ENCODE assay signal across 10 mouse cellular contexts in genomic region chr7:29354161-29354560, GRCm38 (mm10). TPM values are rescaled to one million over a fixed set of nuclear protein-coding genes. Genes with fewer than 3 reads are reported as not detected.
DNase-seq lines count a peak whose midpoint lies in the region; TF ChIP-seq lines count a peak whose summit lies in the region.
"Had no signal": no experiment of that assay in that cellular context is flagged by ENCODE, and none has a peak within 500 bp of the region (broad histone marks: within the 10 kb centered on the region; RNA-seq: fewer than 3 reads in every experiment).

No protein-coding gene starts in this region.

- H3K27ac ChIP-seq in layer of hippocampus, adult 2 months = peak overlapping the region; percentile 52; the same call in 1 of the 2 replicates
- H3K27ac ChIP-seq: kidney, postnatal 0 days had no signal

- H3K4me3 ChIP-seq in layer of hippocampus, adult 2 months = no peak overlapping the region

- peak; percentile 60 for TF ChIP-seq CTCF in layer of hippocampus, adult 2 months (conservative IDR thresholded peaks at IDR 0.05)

- peak; percentile 41 to 70 for DNase-seq in cerebellum, postnatal 14 days
- DNase-seq in cerebellum, postnatal 4 days (ENCODE audit: low spot score in 2 of 2) = no peak
- peak; percentile 82 for DNase-seq in ovary, adult 18-20 months (ENCODE audit: low spot score)
- no peak for DNase-seq in ovary, postnatal 10 days (ENCODE audit: low spot score)
- DNase-seq in layer of hippocampus, adult 2 months (ENCODE audit: low spot score in 2 of 2) = peak; percentile 58 to 75
- DNase-seq in testis, postnatal 14 days (ENCODE audit: low spot score) = peak; percentile 79
- DNase-seq in spleen, adult 18-20 months = no peak
- no peak for DNase-seq in kidney, postnatal 10 days
- DNase-seq: B cell, adult 2 months had no signal

RNA-seq across cellular contexts. Expression of gene Dpf1, which starts 50.4 kb away (rescaled TPM):
- 100 to 1,000 TPM; 106 to 113 TPM for total RNA-seq in layer of hippocampus, adult 2 months (2021)

Comparison
In these comparisons a context has a peak if more than half of its experiments do, and no peak if none do; other contexts are left out.
1. DNase-seq: peak in cerebellum, postnatal 14 days (2 of 2), ovary, adult 18-20 months (single experiment), layer of hippocampus, adult 2 months (2 of 2) and testis, postnatal 14 days (single experiment); none in cerebellum, postnatal 4 days (0 of 2), ovary, postnatal 10 days (single experiment), spleen, adult 18-20 months (0 of 2) and kidney, postnatal 10 days (single experiment).